Mouse (Mus musculus) liver, embryonic 14.5 days (tissue): ENCODE measurements at regions not wholly inside any gene's neighbourhood (a gene's known extent, or its start where the extent isn't known, plus 50 kb on each side); places are given as distances from the start of the nearest gene placed in this dataset.
"Not testable (repeated sequence)": the region's sequence is repeated elsewhere in the genome, so short reads cannot be mapped to it uniquely, and the experiment has no call there.

Experiments
- ATAC-seq: fragments of 200-750 bp; cut with Nextera tagmentation; 2 replicates; pipeline ENCODE4 v1.8.0; 2017; ENCODE audit warnings: moderate number of reproducible peaks, mild to moderate bottlenecking, moderate library complexity; ENCODE audit not compliant: insufficient read depth
- DNase-seq, 3 experiments: peaks; one replicate each; pipeline ENCODE4 v3.0.0-alpha.2; 2012 to 2013; ENCODE audit warnings: low read depth in 3 of 3, low spot score in 3 of 3
- H3K27ac ChIP-seq: fragments of 300-500 bp; sonication (generic); 2 replicates; pipeline ENCODE4 v1.5.1; 2014; ENCODE audit warnings: moderate library complexity, mild to moderate bottlenecking, control low read depth, inconsistent platforms
- H3K27me3 ChIP-seq: fragments of 300-500 bp; sonication (generic); 2 replicates; pipeline ENCODE4 v1.6.1; 2014; ENCODE audit warnings: mild to moderate bottlenecking, low read length, moderate library complexity; ENCODE audit not compliant: control insufficient read depth, insufficient read depth
- H3K36me3 ChIP-seq: fragments of 300-500 bp; sonication (generic); replicated peaks from 2 replicates; pipeline ENCODE4 v1.6.1; 2014; ENCODE audit warnings: low read depth; ENCODE audit not compliant: control insufficient read depth, insufficient read depth
- H3K4me1 ChIP-seq, 2 experiments: fragments of 200-500 bp in 1 of 2; fragments of 300-500 bp in 1 of 2; sonication (generic) in 1 of 2; replicated peaks; 2 replicates each; pipeline ENCODE4 v1.6.1; 2012 to 2014; ENCODE audit warnings: antibody characterized with exemption in 1 of 2, inconsistent platforms in 1 of 2, low read length in 1 of 2; ENCODE audit not compliant: control insufficient read depth in 2 of 2, insufficient read depth in 2 of 2
- H3K4me2 ChIP-seq: fragments of 300-500 bp; sonication (generic); 2 replicates; pipeline ENCODE4 v1.6.1; 2014; ENCODE audit warnings: low read depth, mild to moderate bottlenecking, control low read depth, moderate library complexity
- H3K4me3 ChIP-seq, 2 experiments: fragments of 200-500 bp in 1 of 2; fragments of 300-500 bp in 1 of 2; sonication (generic) in 1 of 2; 2 replicates each; pipeline ENCODE4 v1.5.1; 2012 to 2014; ENCODE audit warnings: low read depth in 2 of 2, low read length in 2 of 2, mild to moderate bottlenecking in 2 of 2, control low read depth in 1 of 2, inconsistent platforms in 1 of 2, moderate library complexity in 1 of 2; ENCODE audit not compliant: insufficient read depth in 1 of 2
- H3K9ac ChIP-seq: fragments of 300-500 bp; sonication (generic); replicated peaks from 2 replicates; pipeline ENCODE4 v1.6.1; 2014; ENCODE audit warnings: mild to moderate bottlenecking, control low read depth, moderate library complexity
- H3K9me3 ChIP-seq: fragments of 300-500 bp; sonication (generic); 2 replicates; pipeline ENCODE4 v1.6.1; 2016; ENCODE audit warnings: low read length, mixed read lengths; ENCODE audit not compliant: control insufficient read depth
- CTCF ChIP-seq: IDR thresholded peaks from 2 replicates; pipeline ENCODE4 v1.5.1; 2016; ENCODE audit warnings: antibody characterized with exemption, low read depth, control low read depth
- EP300 ChIP-seq: IDR thresholded peaks from 2 replicates; pipeline ENCODE4 v1.6.1; 2016; ENCODE audit warnings: antibody characterized with exemption, low read depth
- WGBS: fragments of 180-500 bp; shearing (Covaris S2); extraction: QIAGEN DNeasy Blood & Tissue Kit; methylation state at CpG from one replicate; pipeline ENCODE4 v1.1.7; 2014; ENCODE audit not compliant: insufficient replicate concordance; 5-methylcytosine and 5-hydroxymethylcytosine counted together

- Histone ChIP-seq H3K9ac (no peak overlapping the region), H3K4me1 (no peaks in the 10 kb centered on the region), H3K27me3 (no peaks in the 10 kb centered on the region), H3K4me2 (no peak overlapping the region), H3K36me3 (no peaks in the 10 kb centered on the region), H3K27ac (no peak overlapping the region), H3K4me3 (no peak overlapping the region), H3K9me3 (no peaks in the 10 kb centered on the region)
- 47% methylated on average over 1 of the region's 1 CpGs for WGBS
- DNase-seq (no peak), ATAC-seq (no peak)
- TF ChIP-seq EP300 (no peak), CTCF (no peak)
Observed at GRCm38 (mm10) chr5:59940861-59941260, 1867.8 kb upstream of the G6pd2 start.

GRCm38 (mm10) chr5:59945761-59946160, 1862.9 kb upstream of the G6pd2 start:
- Histone ChIP-seq H3K4me2 (no peak overlapping the region), H3K4me1 (no peaks in the 10 kb centered on the region), H3K27ac (no peak overlapping the region), H3K9me3 (no peaks in the 10 kb centered on the region), H3K36me3 (no peaks in the 10 kb centered on the region), H3K4me3 (no peak overlapping the region), H3K9ac (no peak overlapping the region), H3K27me3 (no peaks in the 10 kb centered on the region)
- no peak for ATAC-seq
- DNase-seq, result no peak
- no peak for TF ChIP-seq CTCF

- H3K9me3 ChIP-seq, result no peaks in the 10 kb centered on the region
- H3K9ac ChIP-seq, result no peak overlapping the region
- H3K4me2 ChIP-seq, result no peak overlapping the region
- no peak overlapping the region for H3K27ac ChIP-seq
- 67% methylated on average over 4 of the region's 4 CpGs for WGBS
- no peaks in the 10 kb centered on the region for H3K4me1 ChIP-seq
- no peaks in the 10 kb centered on the region for H3K27me3 ChIP-seq
- ATAC-seq, result no peak
- TF ChIP-seq CTCF, result no peak
- no peak for TF ChIP-seq EP300
- H3K36me3 ChIP-seq, result no peaks in the 10 kb centered on the region
- DNase-seq, result no peak
- H3K4me3 ChIP-seq, result no peak overlapping the region
Observed at GRCm38 (mm10) chr5:59947831-59948568, 1860.6 kb upstream of the G6pd2 start.

GRCm38 (mm10) chr5:59956240-59956639, 1852.4 kb upstream of the G6pd2 start:
- not testable (repeated sequence) for H3K9me3 ChIP-seq, H3K9ac ChIP-seq, H3K4me3 ChIP-seq, H3K4me1 ChIP-seq, DNase-seq, ATAC-seq, H3K27me3 ChIP-seq, H3K27ac ChIP-seq, H3K36me3 ChIP-seq, H3K4me2 ChIP-seq
- 79% methylated on average over 3 of the region's 7 CpGs for WGBS

- no peak overlapping the region for H3K9ac ChIP-seq
- no peak for ATAC-seq
- H3K4me2 ChIP-seq, result no peak overlapping the region
- no peak overlapping the region for H3K27ac ChIP-seq
- no peak overlapping the region for H3K4me3 ChIP-seq
- WGBS, result 18% methylated on average over 3 of the region's 3 CpGs
- TF ChIP-seq EP300, result no peak
- TF ChIP-seq CTCF, result no peak; the same call in 1 of the 2 replicates
- peak; percentile 1 to 17 (median 2) for DNase-seq
- H3K9me3 ChIP-seq, result no peaks in the 10 kb centered on the region
- no peaks in the 10 kb centered on the region for H3K27me3 ChIP-seq
- H3K36me3 ChIP-seq, result no peaks in the 10 kb centered on the region
- no peaks in the 10 kb centered on the region for H3K4me1 ChIP-seq
Observed at GRCm38 (mm10) chr5:59996698-59997097, 1811.9 kb upstream of the G6pd2 start.

GRCm38 (mm10) chr5:60042603-60043175, 1765.9 kb upstream of the G6pd2 start:
- not testable (repeated sequence) for H3K27me3 ChIP-seq, H3K4me1 ChIP-seq, H3K27ac ChIP-seq, H3K36me3 ChIP-seq, H3K9me3 ChIP-seq, H3K4me2 ChIP-seq, H3K4me3 ChIP-seq, DNase-seq, H3K9ac ChIP-seq
- ATAC-seq, result peak; percentile 100
- 70% methylated on average over 6 of the region's 7 CpGs for WGBS
